Comparison of ENCODE assay signal across 10 mouse cellular contexts in genomic region chr4:73599248-73599647, GRCm38 (mm10). TPM values are rescaled to one million over a fixed set of nuclear protein-coding genes. Genes with fewer than 3 reads are reported as not detected.
A peak's percentile ranks its signal among the peaks of the same experiment; 100 is the strongest.
DNase-seq lines count a peak whose midpoint lies in the region; ATAC-seq and TF ChIP-seq lines count a peak whose summit lies in the region.
"Had no signal": no experiment of that assay in that cellular context is flagged by ENCODE, and none has a peak within 500 bp of the region (broad histone marks: within the 10 kb centered on the region; RNA-seq: fewer than 3 reads in every experiment).

No protein-coding gene starts in this region.

- intact Hi-C loops in left cerebral cortex, postnatal 25 days (cut with DNase I): no loop called here

- WGBS in kidney, adult 2 months: 5% methylated on average over 3 of the region's 3 CpGs

- H3K4me3 ChIP-seq in kidney, adult 2 months (ENCODE audit: insufficient read depth, low read depth, low read length): no peak overlapping the region

- H3K36me3 ChIP-seq in kidney, adult 2 months (ENCODE audit: control insufficient read depth, insufficient read depth, low read length): no peaks in the 10 kb centered on the region

- no peaks in the 10 kb centered on the region for H3K4me1 ChIP-seq in kidney, adult 2 months (ENCODE audit: control insufficient read depth, insufficient read depth, low read length)

- no peak overlapping the region for H3K27ac ChIP-seq in kidney, adult 2 months (ENCODE audit: insufficient read depth, low read depth, low read length)

- no peak for TF ChIP-seq POLR2A in kidney, adult 2 months (IDR thresholded peaks at IDR 0.05; ENCODE audit: low read depth, low read length)

- peak; percentile 43; the same call in 1 of the 2 replicates for TF ChIP-seq CTCF in kidney, adult 2 months (conservative IDR thresholded peaks at IDR 0.05; ENCODE audit: insufficient read depth, insufficient read length, low read depth, low read length)

- ATAC-seq in megakaryocyte-erythroid progenitor cell, adult 5-6 weeks (replicated peaks; ENCODE audit: low FRiP score, low TSS enrichment, poor library complexity, severe bottlenecking): no peak

- DNase-seq in kidney, adult 2 months: peak; percentile 23
- no peak for DNase-seq in kidney, adult 11 months
- DNase-seq in ES-CJ7 (ENCODE audit: low read depth, low spot score): peak; percentile 44
- DNase-seq in embryo, embryonic 10.5 days (ENCODE audit: low spot score): peak; percentile 88
- DNase-seq in left cerebral cortex, postnatal 25 days (ENCODE audit: low spot score in 2 of 2): peak; percentile 11 to 55
- DNase-seq in c-Kit-positive CD71-positive TER-119-positive erythroid progenitor cells, embryonic 14.5 days (ENCODE audit: low spot score): no peak
- DNase-seq in adrenal gland, adult 18-20 months (ENCODE audit: low spot score in 2 of 2): no peak

- H3K27me3 ChIP-seq in kidney, adult 2 months (replicated peaks; ENCODE audit: control insufficient read depth, insufficient read depth, low read length): no peaks in the 10 kb centered on the region

RNA-seq across cellular contexts. Expression of gene Gm11238, which starts 8.4 kb away (rescaled TPM):
- not detected in 2 replicates for polyA plus RNA-seq in kidney, adult 2 months (2012; rRNA removed)
- not detected for total RNA-seq in left cerebral cortex, postnatal 25 days (2021)
- total RNA-seq in megakaryocyte-erythroid progenitor cell, adult 5-6 weeks (2014; fragmentation: Nextera tagmentation): not detected in 2 replicates
- total RNA-seq in megakaryocyte-erythroid progenitor cell, adult 5-6 weeks (2017): not detected in 2 replicates
- total RNA-seq in adrenal gland, adult 18-20 months (2021): not detected
- total RNA-seq: adrenal gland, postnatal 36 days had no signal
- polyA plus RNA-seq: heart, embryonic 16.5 days had no signal

RNA-seq across cellular contexts. Expression of gene Gm11237, which starts 23.5 kb away (rescaled TPM):
- polyA plus RNA-seq in kidney, adult 2 months (2012; rRNA removed): not detected in 2 replicates
- not detected for total RNA-seq in left cerebral cortex, postnatal 25 days (2021)
- total RNA-seq in megakaryocyte-erythroid progenitor cell, adult 5-6 weeks (2014; fragmentation: Nextera tagmentation): not detected in 2 replicates
- not detected in 2 replicates for total RNA-seq in megakaryocyte-erythroid progenitor cell, adult 5-6 weeks (2017)
- total RNA-seq in adrenal gland, adult 18-20 months (2021): not detected
- total RNA-seq: adrenal gland, postnatal 36 days had no signal
- polyA plus RNA-seq: heart, embryonic 16.5 days had no signal

RNA-seq across cellular contexts. Expression of gene Gm11236, which starts 38.7 kb away (rescaled TPM):
- not detected in 2 replicates for polyA plus RNA-seq in kidney, adult 2 months (2012; rRNA removed)
- total RNA-seq in left cerebral cortex, postnatal 25 days (2021): not detected
- not detected in 2 replicates for total RNA-seq in megakaryocyte-erythroid progenitor cell, adult 5-6 weeks (2014; fragmentation: Nextera tagmentation)
- not detected in 2 replicates for total RNA-seq in megakaryocyte-erythroid progenitor cell, adult 5-6 weeks (2017)
- total RNA-seq in adrenal gland, adult 18-20 months (2021): not detected
- total RNA-seq: adrenal gland, postnatal 36 days had no signal
- polyA plus RNA-seq: heart, embryonic 16.5 days had no signal

Comparison
In these comparisons a context has a peak if more than half of its experiments do, and no peak if none do; other contexts are left out.
1. DNase-seq: peak in kidney, adult 2 months (single experiment), ES-CJ7 (single experiment), embryo, embryonic 10.5 days (single experiment) and left cerebral cortex, postnatal 25 days (2 of 2); none in kidney, adult 11 months (single experiment), c-Kit-positive CD71-positive TER-119-positive erythroid progenitor cells, embryonic 14.5 days (single experiment) and adrenal gland, adult 18-20 months (0 of 2).